Mouse (Mus musculus) E14TG2a.4 (cell line): ENCODE data around the gene Gpr15.

Source experiments
- CTCF ChIP-seq: conservative IDR thresholded peaks from 2 replicates; pipeline ENCODE4 v1.5.1; 2014; ENCODE audit warnings: low read length
- NANOG ChIP-seq: IDR thresholded peaks from 2 replicates; pipeline ENCODE4 v1.6.1; 2014; ENCODE audit warnings: borderline replicate concordance, low read length, mixed read lengths
- POU5F1 ChIP-seq: IDR thresholded peaks from 2 replicates; pipeline ENCODE4 v1.6.1; 2014; ENCODE audit warnings: low read length, borderline replicate concordance

DNA sequence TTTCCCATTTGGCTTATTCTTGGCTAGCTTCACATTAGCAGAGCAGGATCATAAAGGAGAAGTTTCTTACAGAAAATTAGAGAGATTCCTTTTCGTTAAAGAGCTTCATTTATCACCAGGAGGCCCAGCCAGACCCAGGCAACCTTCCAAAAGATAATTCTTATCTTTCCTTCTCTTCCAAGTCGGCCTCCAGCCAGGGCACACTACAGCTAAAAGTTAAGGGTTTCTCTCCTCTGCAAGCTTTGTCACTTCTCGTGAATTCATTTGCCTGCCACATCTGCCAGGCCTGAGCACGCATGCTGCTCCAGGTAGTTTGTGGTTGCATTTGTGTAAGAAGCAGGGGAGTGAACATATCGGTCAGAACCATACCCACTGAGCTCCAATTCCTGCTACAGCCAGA is 49.6 kb downstream of the Gpr15 start:
- no peak for TF ChIP-seq CTCF
- TF ChIP-seq POU5F1: no peak
- no peak for TF ChIP-seq NANOG
